Mouse (Mus musculus) frontal cortex, postnatal 10 days (tissue): ENCODE data around the gene Gm43191.
A peak's percentile ranks its signal among the peaks of the same experiment; 100 is the strongest.

Experiments used
- DNase-seq, 2 experiments: peaks; one replicate each; pipeline ENCODE4 v3.0.0; 2022; ENCODE audit warnings: low spot score in 2 of 2, mixed read lengths in 1 of 2

Gm43191 gene

DNA sequence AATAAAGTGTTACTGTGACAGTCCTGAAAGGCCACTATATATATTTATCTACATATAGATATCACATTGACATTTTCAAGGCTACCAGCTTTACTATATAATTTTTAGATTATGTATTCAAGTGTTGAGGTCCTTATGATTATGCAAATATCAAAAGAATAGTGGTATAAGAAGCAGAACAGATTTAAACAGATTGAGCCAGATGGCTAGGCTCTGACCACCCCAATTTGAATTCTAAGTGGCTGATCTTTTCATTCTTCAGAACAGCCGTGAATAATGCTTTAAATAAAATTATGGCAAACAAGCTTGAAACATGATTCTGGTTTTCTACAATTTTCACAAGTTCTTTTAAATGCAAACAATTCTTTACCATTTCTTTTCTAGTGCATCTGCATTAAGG, 49.6 kb downstream of the Gm43191 start:
- DNase-seq = no peak

GRCm38 (mm10) chr3:116622641-116623040, 58.4 kb downstream of the Gm43191 start:
- no peak for DNase-seq

GRCm38 (mm10) chr3:116620636-116621370, 60.3 kb downstream of the Gm43191 start:
- no peak for DNase-seq

- DNase-seq = no peak
Observed at GRCm38 (mm10) chr3:116618855-116619254, 62.2 kb downstream of the Gm43191 start.

DNA sequence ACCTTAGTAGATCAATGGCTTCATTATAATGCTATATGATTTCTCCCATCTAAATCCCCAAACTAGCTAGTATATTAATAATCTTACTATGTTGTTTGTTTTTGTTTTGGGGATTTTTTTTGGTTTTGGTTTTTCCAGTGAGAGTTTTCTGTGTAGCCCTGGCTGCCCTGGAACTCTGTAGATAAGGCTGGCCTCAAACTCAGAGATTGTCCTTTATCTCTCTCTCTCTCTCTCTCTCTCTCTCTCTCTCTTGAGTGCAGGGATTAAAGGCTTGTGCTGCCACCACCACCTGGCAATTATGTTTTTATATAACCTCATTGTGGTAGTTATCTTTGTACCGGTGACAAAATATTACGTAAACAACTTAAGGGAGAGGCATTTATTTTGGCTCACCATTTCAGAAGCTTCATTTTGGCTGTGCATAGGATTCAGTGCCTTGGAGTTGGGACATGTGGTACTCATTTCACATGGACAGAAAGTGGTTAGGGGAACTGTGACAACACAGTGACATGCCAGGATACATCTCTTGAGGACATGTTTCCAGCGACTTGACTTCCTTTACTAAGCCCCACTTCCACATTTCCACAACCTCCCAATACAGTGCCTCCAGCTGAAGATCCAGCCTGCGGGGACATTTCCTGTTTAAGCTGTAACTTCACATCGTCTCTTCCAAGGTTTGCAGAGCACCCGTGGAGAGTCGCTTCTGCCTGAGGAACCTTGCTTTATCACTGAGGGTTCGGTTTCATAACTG, 65.6 kb downstream of the Gm43191 start:
- DNase-seq = no peak

DNA sequence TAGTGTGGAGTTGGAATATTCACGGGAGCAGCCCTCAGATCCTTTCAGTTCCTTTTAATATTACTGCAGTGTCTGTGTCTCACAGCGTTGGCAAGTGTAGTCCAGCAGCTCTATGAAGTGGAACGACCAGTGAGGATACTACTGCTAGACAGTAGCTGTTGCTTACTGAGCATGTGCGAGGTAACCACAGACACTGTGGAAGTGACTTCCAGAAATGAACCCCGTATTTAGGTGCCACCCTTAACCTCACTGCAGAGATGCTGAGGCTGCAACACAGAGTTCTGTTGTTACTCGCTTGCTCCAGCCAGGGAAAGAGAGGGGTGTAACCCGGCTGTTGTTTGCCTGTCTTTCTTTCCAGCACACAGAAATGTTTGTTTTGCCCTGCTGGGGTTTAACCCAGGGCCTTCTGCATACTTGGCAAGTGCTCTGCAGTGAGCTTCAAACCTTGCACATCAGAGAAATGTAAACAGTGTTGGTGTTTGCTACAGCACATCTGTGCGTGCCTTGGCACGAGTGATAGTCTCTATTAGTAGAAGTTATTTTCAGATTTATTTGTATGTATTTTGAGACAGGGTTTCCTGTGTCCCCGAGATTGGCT, 66.7 kb downstream of the Gm43191 start, which contains the start of gene Trmt13:
Trmt13 (minus strand) TSS at position 293 of the 598 bp plus-strand sequence.
- no peak for DNase-seq

DNA sequence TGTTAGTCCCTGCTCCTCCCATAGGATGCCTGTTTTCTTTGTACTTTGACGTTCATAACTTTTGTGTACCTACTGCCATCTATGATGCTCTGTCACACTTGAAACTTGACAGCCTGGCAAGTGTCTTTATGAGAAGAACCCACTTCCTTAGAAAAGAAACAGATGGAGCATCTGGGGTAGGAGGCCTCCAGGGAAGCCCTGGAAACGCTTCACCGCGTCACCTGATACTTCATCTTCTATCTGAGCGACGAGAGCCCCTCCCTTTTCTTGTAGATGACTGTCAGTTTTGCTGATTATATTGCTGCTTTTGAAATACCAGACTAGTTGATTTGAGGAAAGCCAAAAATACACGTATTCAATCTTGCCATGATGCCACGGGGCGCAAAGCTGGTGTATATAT, 76.5 kb downstream of the Gm43191 start:
- DNase-seq = no peak

DNA sequence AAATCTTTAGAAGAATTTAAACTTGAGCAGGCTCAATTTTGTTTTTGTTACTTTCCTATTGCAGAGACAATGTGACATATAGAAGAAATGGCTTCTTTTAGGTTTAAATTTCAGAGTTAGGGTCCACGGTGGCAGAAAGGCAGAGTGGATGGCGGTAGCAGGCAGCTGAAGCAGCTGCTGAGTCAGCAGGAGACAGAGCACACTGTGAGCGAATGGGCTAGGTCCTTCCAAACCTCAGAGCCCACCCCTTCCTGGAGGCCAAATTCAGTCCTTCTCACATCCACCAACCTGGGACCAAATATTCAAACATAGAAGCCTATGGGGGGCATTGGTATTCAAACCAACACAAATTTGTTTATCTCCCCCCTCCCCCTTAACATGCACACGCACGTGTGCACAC, 79.3 kb downstream of the Gm43191 start:
- DNase-seq = no peak

GRCm38 (mm10) chr3:116601005-116601404, 80.1 kb downstream of the Gm43191 start:
- DNase-seq = no peak

DNA sequence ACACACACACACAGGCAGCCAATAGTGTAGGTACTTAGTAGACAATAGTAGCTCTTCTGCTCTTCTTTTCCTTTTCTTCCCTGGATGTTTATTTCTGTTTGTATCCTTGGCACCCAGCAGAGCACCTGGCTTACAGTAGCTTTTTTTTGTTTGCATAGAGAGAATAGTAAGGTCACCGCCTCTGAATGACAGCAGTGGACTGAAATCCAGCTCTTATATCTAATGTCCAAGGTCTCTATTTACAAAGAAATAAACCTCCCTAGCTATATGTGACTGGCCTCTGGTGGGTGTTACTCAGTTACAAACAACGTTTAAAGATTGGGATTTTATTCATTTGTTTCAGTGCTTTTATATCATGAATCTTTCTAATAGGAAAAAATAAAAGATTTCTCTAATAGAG, 81.4 kb downstream of the Gm43191 start:
- DNase-seq = no peak

GRCm38 (mm10) chr3:116595603-116595991, 85.5 kb downstream of the Gm43191 start:
- no peak for DNase-seq

DNA sequence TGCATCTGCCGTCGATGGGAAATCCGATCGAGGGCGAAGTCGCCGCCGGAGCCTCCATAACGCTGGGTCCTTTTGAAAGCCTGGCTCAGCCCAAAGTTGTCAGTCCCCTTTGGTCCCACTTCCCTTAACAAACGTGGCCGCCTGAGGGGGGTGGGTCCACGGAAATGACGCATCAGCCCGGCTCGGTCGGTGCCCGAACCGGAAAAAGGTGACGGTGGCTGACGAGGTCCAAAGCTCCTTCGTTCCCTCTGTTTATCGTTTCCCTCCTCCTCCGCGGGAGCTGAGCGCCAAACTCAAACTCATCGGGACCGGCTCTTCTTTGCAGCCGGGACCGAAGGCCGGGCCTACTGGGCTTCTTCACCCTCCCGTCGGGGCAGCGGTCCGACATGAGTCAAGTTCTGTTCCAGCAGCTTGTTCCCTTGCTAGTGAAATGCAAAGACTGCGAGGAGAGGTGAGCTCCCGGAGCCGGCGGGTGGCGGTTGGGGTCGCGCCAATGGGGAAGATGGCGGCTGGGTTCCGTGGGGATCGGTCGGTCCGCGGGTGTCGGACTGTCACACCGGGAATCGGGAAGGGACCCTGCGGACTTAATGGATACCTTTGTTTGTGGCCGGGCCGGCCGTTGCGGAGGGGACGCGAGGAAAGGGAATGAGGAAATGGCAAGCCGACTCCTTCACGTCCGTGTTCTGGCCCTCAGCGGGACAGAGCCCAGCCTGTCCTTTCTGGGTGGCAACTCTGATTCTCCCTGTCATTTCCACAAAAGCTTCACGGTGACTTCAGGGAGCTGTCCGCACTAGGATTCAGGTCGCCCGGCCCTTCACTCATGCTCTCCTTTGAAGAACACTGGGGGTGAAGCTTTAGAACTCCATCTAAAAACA, 86.1 kb downstream of the Gm43191 start, which contains the start of gene Sass6:
Sass6 (plus strand) TSS at position 255 of the 875 bp plus-strand sequence.
- peak; percentile 95 to 98 for DNase-seq

GRCm38 (mm10) chr3:116594076-116594727, 86.9 kb downstream of the Gm43191 start:
- DNase-seq = no peak
